Mouse (Mus musculus) monocyte, adult 5-6 weeks (primary cell): Measurements from ENCODE around the gene Plekhg6. TPM values are rescaled to one million over a fixed set of nuclear protein-coding genes. Genes with fewer than 3 reads are reported as not detected.

Source experiments
- ATAC-seq: fragments of 153-309, 156-312 bp; replicated peaks from 2 replicates; pipeline ENCODE4 v1.8.0; 2017; ENCODE audit warnings: mild to moderate bottlenecking; ENCODE audit not compliant: low TSS enrichment, insufficient number of reproducible peaks, severe bottlenecking, poor library complexity, low FRiP score
- total RNA-seq: library from RNA; stranded (forward); fragments of 200-1000, 200-491, 200-594 nt; gene quantifications from 3 replicates; pipeline ENCODE4 v1.2.3, GENCODE M21; 2017

Plekhg6 gene
- total RNA-seq, 1 experiment from 2014 or later: not detected

- ATAC-seq: peak; percentile 24; the same call in 1 of the 2 replicates
Measured at GRCm38 (mm10) chr6:125359999-125360398, 20.6 kb downstream of the Plekhg6 start.

- no peak for ATAC-seq
Measured at GRCm38 (mm10) chr6:125357334-125357733, 23.3 kb downstream of the Plekhg6 start.

- no peak for ATAC-seq
Measured at GRCm38 (mm10) chr6:125356264-125356663, 24.3 kb downstream of the Plekhg6 start.

GRCm38 (mm10) chr6:125355197-125355741, 25.3 kb downstream of the Plekhg6 start:
- ATAC-seq: no peak

- ATAC-seq: no peak
Measured at GRCm38 (mm10) chr6:125354352-125355151, 26.0 kb downstream of the Plekhg6 start.

GRCm38 (mm10) chr6:125353655-125354054, 26.9 kb downstream of the Plekhg6 start:
- no peak for ATAC-seq

- no peak for ATAC-seq
Measured at GRCm38 (mm10) chr6:125353221-125353620, 27.4 kb downstream of the Plekhg6 start.

- ATAC-seq: no peak
Measured at GRCm38 (mm10) chr6:125352811-125353210, 27.8 kb downstream of the Plekhg6 start.

GRCm38 (mm10) chr6:125352046-125352384, 28.6 kb downstream of the Plekhg6 start:
- ATAC-seq: no peak

- peak; percentile 42 for ATAC-seq
Measured at GRCm38 (mm10) chr6:125351368-125352045, 29.1 kb downstream of the Plekhg6 start.

- no peak for ATAC-seq
Measured at GRCm38 (mm10) chr6:125350995-125351324, 29.6 kb downstream of the Plekhg6 start.

- 0 out of 2 replicates have a peak, but pooled peaks have one; percentile 2 for ATAC-seq
Measured at GRCm38 (mm10) chr6:125350231-125350994, 30.2 kb downstream of the Plekhg6 start.

GRCm38 (mm10) chr6:125349575-125350230, 30.9 kb downstream of the Plekhg6 start:
- peak; percentile 63 for ATAC-seq

GRCm38 (mm10) chr6:125348721-125349574, 31.6 kb downstream of the Plekhg6 start, which contains the start of gene Tnfrsf1a:
TSS of gene Tnfrsf1a (plus strand) at chr6:125349362.
- no peak for ATAC-seq

- ATAC-seq: no peak
Measured at GRCm38 (mm10) chr6:125346029-125346428, 34.6 kb downstream of the Plekhg6 start.

GRCm38 (mm10) chr6:125345625-125346024, 35.0 kb downstream of the Plekhg6 start:
- ATAC-seq: peak; percentile 42

- peak; percentile 54 for ATAC-seq
Measured at GRCm38 (mm10) chr6:125344866-125345265, 35.7 kb downstream of the Plekhg6 start.

GRCm38 (mm10) chr6:125344084-125344483, 36.5 kb downstream of the Plekhg6 start:
- ATAC-seq: no peak
